8 mouse cellular contexts compared by ENCODE assay signal in the genomic region with DNA sequence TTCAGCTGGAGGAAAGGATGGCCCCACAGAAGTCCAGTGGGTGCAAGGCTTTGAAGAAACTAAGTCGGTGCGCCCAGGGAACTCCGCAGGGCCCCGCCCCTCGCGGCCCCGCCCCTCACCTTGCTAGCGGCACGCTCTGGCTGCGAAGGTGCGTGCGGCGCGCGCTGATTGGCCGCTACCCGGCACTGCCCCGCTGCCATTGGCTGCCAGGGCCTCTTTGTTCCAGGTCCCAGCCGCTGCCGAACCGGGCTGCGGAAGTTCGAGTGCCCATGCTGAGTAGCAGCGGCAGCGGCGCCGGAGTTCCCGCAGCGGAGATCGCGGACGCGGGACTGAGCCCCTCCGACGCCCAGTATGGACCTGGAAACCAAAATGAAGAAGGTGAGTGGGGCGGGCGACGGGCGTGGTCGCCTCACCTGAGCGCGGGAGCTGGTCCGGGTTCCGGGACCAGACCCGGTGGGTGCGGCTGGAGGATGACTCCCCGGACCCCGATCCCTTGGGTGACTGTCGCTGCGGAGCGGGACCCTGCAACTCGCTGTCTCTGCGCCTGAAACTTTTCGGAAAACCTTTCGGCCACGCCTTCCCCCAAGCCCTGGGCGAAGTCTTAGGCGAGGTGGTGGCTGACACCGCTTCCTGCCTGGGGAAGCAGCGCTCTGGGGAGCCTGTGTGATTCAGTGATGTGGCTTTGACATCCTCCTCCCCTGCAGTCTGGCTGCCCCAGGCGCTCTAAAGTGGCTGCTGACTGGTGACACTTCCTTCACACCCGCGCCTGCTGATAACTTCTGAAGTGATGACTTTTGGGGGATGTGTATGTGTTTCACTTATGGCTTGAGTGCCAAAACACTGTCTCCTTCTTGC. TPM values are rescaled to one million over a fixed set of nuclear protein-coding genes. Genes with fewer than 3 reads are reported as not detected.
DNase-seq lines count a peak whose midpoint lies in the region; ATAC-seq and TF ChIP-seq lines count a peak whose summit lies in the region.

Gene Tes, plus strand, starts transcription at position 214 of the 855 bp plus-strand sequence.

- TF ChIP-seq CTCF in hindbrain, postnatal 0 days (IDR thresholded peaks at IDR 0.05; ENCODE audit: low read depth), result no peak
- no peak for TF ChIP-seq CTCF in left cerebral cortex, adult 2 months (IDR thresholded peaks at IDR 0.05)

- H3K27me3 ChIP-seq in hindbrain, postnatal 0 days (ENCODE audit: insufficient read depth, low read length), result no peaks in the 10 kb centered on the region

- peak within 1 kb of the TSS; percentile 77 for H3K4me3 ChIP-seq in hindbrain, postnatal 0 days (ENCODE audit: low read length)
- peak within 1 kb of the TSS; percentile 57 for H3K4me3 ChIP-seq in left cerebral cortex, adult 2 months
- H3K4me3 ChIP-seq in macrophage (ENCODE audit: inconsistent target), result peak within 1 kb of the TSS; percentile 61

- no peaks in the 10 kb centered on the region for H3K9me3 ChIP-seq in hindbrain, postnatal 0 days (ENCODE audit: low read length)

- peak; percentile 96 for ATAC-seq in hindbrain, postnatal 0 days

- H3K4me2 ChIP-seq in hindbrain, postnatal 0 days (ENCODE audit: low read depth, low read length), result peak within 1 kb of the TSS; percentile 95

- peak within 1 kb of the TSS; percentile 67 for H3K9ac ChIP-seq in hindbrain, postnatal 0 days (replicated peaks; ENCODE audit: low read length)

- intact Hi-C loops in left cerebral cortex, adult 2 months (cut with DNase I), result no loop called here

- WGBS in hindbrain, postnatal 0 days, result 1% methylated on average over 62 of the region's 63 CpGs
- WGBS in macrophage (ENCODE audit: missing documents), result 0% methylated on average over 58 of the region's 63 CpGs

- no peaks in the 10 kb centered on the region for H3K36me3 ChIP-seq in hindbrain, postnatal 0 days (ENCODE audit: insufficient read depth, low read length)
- H3K36me3 ChIP-seq in macrophage (ENCODE audit: inconsistent target), result no peaks in the 10 kb centered on the region

- DNase-seq in WW6 (ENCODE audit: low read depth, low spot score), result peak; percentile 68
- peak; percentile 60 to 68 for DNase-seq in cerebellum, postnatal 36 days
- DNase-seq in gastrocnemius, postnatal 10 days, result peak; percentile 53
- peak; percentile 84 for DNase-seq in hindbrain, postnatal 0 days (ENCODE audit: low spot score)
- DNase-seq in left cerebral cortex, adult 2 months (ENCODE audit: extremely low spot score in 1 of 2, low spot score in 2 of 2), result peak; percentile 56 to 67
- peak; percentile 35 for DNase-seq in retina, postnatal 7 days (ENCODE audit: low read depth, low spot score)
- peak; percentile 81 to 86 for DNase-seq in urinary bladder, adult 18-20 months (ENCODE audit: low spot score in 2 of 2)

- H3K4me1 ChIP-seq in hindbrain, postnatal 0 days (ENCODE audit: insufficient read depth, low read length), result 0 out of 2 replicates have a peak, but pooled peaks cover 3% of the 10 kb centered on the region

- H3K27ac ChIP-seq in hindbrain, postnatal 0 days, result 0 out of 2 replicates have a peak within 1 kb of the TSS, but pooled peaks have one; percentile 7
- H3K27ac ChIP-seq in left cerebral cortex, adult 2 months, result no peak within 1 kb of the TSS
- H3K27ac ChIP-seq in macrophage, result peak within 1 kb of the TSS; percentile 54

- peaks cover 42% of the 10 kb centered on the region for H3K79me2 ChIP-seq in macrophage (ENCODE audit: inconsistent target)

RNA-seq across cellular contexts. Expression of gene Tes, which starts in this region (rescaled TPM):
- total RNA-seq in gastrocnemius, postnatal 10 days (2021), result 1 to 10 TPM; 2.5 to 4.6 TPM
- 31.3 and 42.4 TPM in 2 replicates for total RNA-seq in hindbrain, postnatal 0 days (2014; rRNA removed)
- 23.5 and 26.0 TPM in 2 replicates for polyA plus RNA-seq in hindbrain, postnatal 0 days (2015; fragmentation: Nextera tagmentation; extraction: Ambion mirVana)
- total RNA-seq in left cerebral cortex, adult 2 months (2021), result 1 to 10 TPM; 4.5 to 5.9 TPM
- 10 to 100 TPM in 20 of 26 experiments, 1 to 10 TPM in 6; 7.4 to 78.9 (median 18.4) TPM for total RNA-seq in macrophage (2018; cell fraction: chromatin; rRNA removed)
- 10 to 100 TPM in 12 of 26 experiments, 1 to 10 TPM in 14; 8.2 to 30.1 (median 10.0) TPM for total RNA-seq in macrophage (2018; cell fraction: cytosol; rRNA removed)
- 10 to 100 TPM in 24 of 26 experiments, 1 to 10 TPM in 2; 8.6 to 61.5 (median 15.1) TPM for total RNA-seq in macrophage (2018; cell fraction: nucleus; rRNA removed)
- polyA plus RNA-seq in macrophage (2018), result 6.0 to 18.5 TPM (median 7.7 TPM) in 3 replicates
